Mouse (Mus musculus) cerebellum, adult 2 months (tissue): ENCODE measurements at regions not wholly inside any gene's neighbourhood (a gene's known extent, or its start where the extent isn't known, plus 50 kb on each side); places are given as distances from the start of the nearest gene placed in this dataset.

Experiments
- CTCF ChIP-seq: fragments of 200-500 bp; IDR thresholded peaks from 2 replicates; pipeline ENCODE4 v1.5.1; 2011; ENCODE audit warnings: low read depth, mild to moderate bottlenecking, control low read depth, low read length, moderate library complexity, borderline replicate concordance; ENCODE audit not compliant: insufficient read depth
- POLR2A ChIP-seq: fragments of 200-500 bp; IDR thresholded peaks from 2 replicates; pipeline ENCODE4 v1.6.1; 2011; ENCODE audit warnings: low read length, control low read depth, borderline replicate concordance; ENCODE audit not compliant: insufficient read depth

DNA sequence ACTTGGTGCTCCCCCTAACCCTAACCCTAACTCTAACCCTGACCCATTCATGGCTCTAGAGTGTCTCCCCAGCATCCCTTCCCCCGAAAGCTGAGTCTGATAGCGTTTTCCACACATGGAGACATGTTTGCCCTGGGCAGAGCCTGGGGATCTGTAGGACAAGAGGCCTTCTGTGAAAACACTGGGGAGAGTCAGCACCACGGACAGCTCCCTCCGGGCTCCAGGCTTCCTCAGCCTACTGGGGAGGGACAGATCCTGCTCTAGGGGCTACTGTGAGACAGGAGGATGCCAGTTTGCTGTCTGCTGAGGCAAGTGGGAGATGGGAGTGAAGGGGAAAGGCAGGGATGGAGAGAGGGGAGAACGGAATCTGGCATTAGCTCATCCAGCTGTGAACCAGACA is 111.5 kb upstream of the Igsf21 start:
- TF ChIP-seq POLR2A = no peak
- no peak for TF ChIP-seq CTCF
